In genomic region chr9:47452752-47453151, GRCm38 (mm10) we compare ENCODE assay signal across 16 mouse cellular contexts.
"Had no signal": no experiment of that assay in that cellular context is flagged by ENCODE, and none has a peak within 500 bp of the region (broad histone marks: within the 10 kb centered on the region; RNA-seq: fewer than 3 reads in every experiment).

No protein-coding gene starts in this region.

- DNase-seq: retina, postnatal 1 day; right cerebral cortex, adult 18-20 months; right cerebral cortex, postnatal 14 days; right cerebral cortex, postnatal 25 days; right cerebral cortex, postnatal 4 days; spleen, adult 18-20 months; thymus, adult 18-20 months; thymus, adult 2 months; thymus, postnatal 14 days; thymus, postnatal 25 days; thymus, postnatal 36 days; thymus, postnatal 4 days had no signal

- H3K4me1 ChIP-seq: neural tube, embryonic 13.5 days; neural tube, embryonic 15.5 days; stomach, embryonic 15.5 days had no signal

- H3K27ac ChIP-seq: neural tube, embryonic 13.5 days; neural tube, embryonic 15.5 days; stomach, embryonic 15.5 days; stomach, postnatal 0 days had no signal

- H3K4me3 ChIP-seq: neural tube, embryonic 13.5 days; neural tube, embryonic 15.5 days; stomach, embryonic 15.5 days had no signal

- H3K27me3 ChIP-seq: neural tube, embryonic 13.5 days; neural tube, embryonic 15.5 days; stomach, embryonic 15.5 days had no signal

- H3K9ac ChIP-seq: neural tube, embryonic 13.5 days; neural tube, embryonic 15.5 days; stomach, embryonic 15.5 days had no signal

- H3K9me3 ChIP-seq: neural tube, embryonic 13.5 days; neural tube, embryonic 15.5 days; stomach, embryonic 15.5 days had no signal

- H3K36me3 ChIP-seq: neural tube, embryonic 13.5 days; neural tube, embryonic 15.5 days; stomach, embryonic 15.5 days had no signal

- H3K4me2 ChIP-seq: neural tube, embryonic 13.5 days; neural tube, embryonic 15.5 days; stomach, embryonic 15.5 days had no signal
